Mouse (Mus musculus) C2C12 (cell line): ENCODE measurements around the gene Gm20388. TPM values are rescaled to one million over a fixed set of nuclear protein-coding genes. Genes with fewer than 3 reads are reported as not detected.

Experiments
- H3K27me3 ChIP-seq: one replicate; pipeline ENCODE4 v1.6.1; 2011; ENCODE audit not compliant: control insufficient read depth, insufficient read depth, insufficient read length
- H3K36me3 ChIP-seq: one replicate; pipeline ENCODE4 v1.6.1; 2011; ENCODE audit not compliant: control insufficient read depth, insufficient read depth
- H3K4me3 ChIP-seq: one replicate; pipeline ENCODE4 v1.5.1; 2011; ENCODE audit warnings: mild to moderate bottlenecking, control low read depth; ENCODE audit not compliant: poor library complexity, insufficient read depth, severe bottlenecking
- H3K79me2 ChIP-seq: one replicate; pipeline ENCODE4 v1.6.1; 2011; ENCODE audit not compliant: control insufficient read depth, insufficient read depth
- H3K79me3 ChIP-seq: one replicate; pipeline ENCODE4 v1.6.1; 2011; ENCODE audit warnings: low read depth, control low read depth
- H3ac ChIP-seq: one replicate; pipeline ENCODE3; 2011; ENCODE audit warnings: low read depth; ENCODE audit not compliant: control insufficient read depth, insufficient read length
- CEBPB ChIP-seq: IDR thresholded peaks from one replicate; pipeline ENCODE4 v1.6.1; 2011; ENCODE audit warnings: low read depth, mild to moderate bottlenecking, control low read depth, moderate library complexity
- CTCF ChIP-seq: IDR thresholded peaks from one replicate; pipeline ENCODE4 v1.5.1; 2011; ENCODE audit not compliant: control insufficient read depth, insufficient read depth, insufficient read length
- FOSL1 ChIP-seq: IDR thresholded peaks from one replicate; pipeline ENCODE4 v1.8.0; 2011; ENCODE audit warnings: mild to moderate bottlenecking, low read length; ENCODE audit not compliant: poor library complexity, insufficient read depth, severe bottlenecking
- MAX ChIP-seq: IDR thresholded peaks from one replicate; pipeline ENCODE4 v1.6.1; 2011; ENCODE audit warnings: mild to moderate bottlenecking, control low read depth
- MYOD1 ChIP-seq: IDR thresholded peaks from one replicate; pipeline ENCODE4 v1.6.1; 2011; ENCODE audit warnings: low read depth; ENCODE audit not compliant: control insufficient read depth, insufficient read length
- MYOG ChIP-seq: IDR thresholded peaks from one replicate; pipeline ENCODE4 v1.6.1; 2011; ENCODE audit not compliant: control insufficient read depth, insufficient read length; ENCODE audit errors: extremely low read depth
- USF1 ChIP-seq: IDR thresholded peaks from one replicate; pipeline ENCODE4 v1.6.1; 2011; ENCODE audit warnings: low read depth, mild to moderate bottlenecking, control low read depth, moderate library complexity
- polyA plus RNA-seq: library from polyadenylated mRNA; unstranded; fragments of >200 nt; fragmentation: generic; extraction: Trizol; gene quantifications from one replicate; pipeline ENCODE4 v1.2.1, GENCODE M21; 2012; ENCODE audit warnings: missing spikeins

Gene Gm20388
- polyA plus RNA-seq, 1 experiment, result 15.0 TPM

- no peak overlapping the region for H3ac ChIP-seq
- no peaks in the 10 kb centered on the region for H3K79me3 ChIP-seq
- H3K4me3 ChIP-seq, result no peak overlapping the region
- no peaks in the 10 kb centered on the region for H3K27me3 ChIP-seq
- no peaks in the 10 kb centered on the region for H3K79me2 ChIP-seq
- no peak for TF ChIP-seq FOSL1
- no peak for TF ChIP-seq CEBPB
- TF ChIP-seq MYOD1, result no peak
- no peak for TF ChIP-seq MAX
- no peak for TF ChIP-seq MYOG
- no peaks in the 10 kb centered on the region for H3K36me3 ChIP-seq
These were observed 3884.1 kb downstream of the Gm20388 start for GRCm38 (mm10) chr8:123794766-123795165.

GRCm38 (mm10) chr8:123796758-123797157, 3886.1 kb downstream of the Gm20388 start:
- no peaks in the 10 kb centered on the region for H3K79me2 ChIP-seq
- no peak overlapping the region for H3ac ChIP-seq
- no peaks in the 10 kb centered on the region for H3K27me3 ChIP-seq
- TF ChIP-seq CEBPB (no peak), CTCF (no peak), MYOG (no peak), FOSL1 (no peak), MYOD1 (no peak), MAX (no peak), USF1 (no peak)
- H3K36me3 ChIP-seq, result no peaks in the 10 kb centered on the region
- H3K4me3 ChIP-seq, result no peak overlapping the region
- no peaks in the 10 kb centered on the region for H3K79me3 ChIP-seq

DNA sequence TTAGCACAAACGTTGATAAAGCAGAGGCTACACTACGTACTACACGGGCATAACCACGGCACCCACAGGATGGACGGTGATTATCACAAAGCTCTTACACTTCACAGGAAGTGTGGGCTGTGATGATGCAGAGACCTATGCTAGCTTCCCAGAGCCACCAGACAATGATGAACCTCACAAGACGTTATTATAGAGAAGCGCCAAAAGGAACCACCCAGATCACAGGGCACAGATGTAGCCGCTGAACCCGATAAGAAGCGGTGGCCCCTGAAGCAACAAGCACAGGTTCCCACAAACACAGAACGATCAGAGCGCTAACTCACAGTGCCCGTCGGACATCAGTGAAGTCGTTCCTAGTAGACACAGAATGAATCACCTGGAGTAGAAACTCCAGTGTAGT, 3887.3 kb downstream of the Gm20388 start:
- Histone ChIP-seq H3K4me3 (no peak overlapping the region), H3ac (no peak overlapping the region), H3K36me3 (no peaks in the 10 kb centered on the region), H3K27me3 (no peaks in the 10 kb centered on the region), H3K79me3 (no peaks in the 10 kb centered on the region), H3K79me2 (no peaks in the 10 kb centered on the region)
- TF ChIP-seq USF1 (no peak), FOSL1 (no peak), CTCF (no peak), MAX (no peak), MYOG (no peak), MYOD1 (no peak), CEBPB (no peak)

DNA sequence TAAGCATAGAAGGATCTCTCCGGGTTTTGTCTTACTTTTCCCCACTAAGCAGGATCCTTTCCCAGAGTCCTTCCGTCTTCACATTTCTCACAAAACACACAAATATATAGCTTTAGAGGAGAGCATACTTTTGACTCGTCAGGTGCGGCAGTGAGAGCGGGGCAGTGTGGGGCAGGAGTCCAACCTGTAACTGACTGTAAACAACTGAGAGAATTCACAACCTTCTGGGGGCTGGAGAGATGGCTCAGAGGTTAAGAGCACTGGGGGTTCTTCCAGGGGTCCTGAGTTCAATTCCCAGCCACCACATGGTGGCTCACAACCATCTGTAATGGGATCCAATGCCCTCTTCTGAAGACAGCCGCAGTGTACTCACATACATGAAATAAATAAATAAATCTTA, 3888.8 kb downstream of the Gm20388 start:
- Histone ChIP-seq H3K4me3 (no peak overlapping the region), H3K79me3 (no peaks in the 10 kb centered on the region), H3K36me3 (no peaks in the 10 kb centered on the region), H3K27me3 (no peaks in the 10 kb centered on the region), H3K79me2 (no peaks in the 10 kb centered on the region), H3ac (no peak overlapping the region)
- TF ChIP-seq MYOD1, result no peak
- no peak for TF ChIP-seq CTCF
- TF ChIP-seq MYOG, result no peak
- TF ChIP-seq MAX, result no peak
- no peak for TF ChIP-seq CEBPB
- TF ChIP-seq USF1, result no peak
- TF ChIP-seq FOSL1, result no peak

DNA sequence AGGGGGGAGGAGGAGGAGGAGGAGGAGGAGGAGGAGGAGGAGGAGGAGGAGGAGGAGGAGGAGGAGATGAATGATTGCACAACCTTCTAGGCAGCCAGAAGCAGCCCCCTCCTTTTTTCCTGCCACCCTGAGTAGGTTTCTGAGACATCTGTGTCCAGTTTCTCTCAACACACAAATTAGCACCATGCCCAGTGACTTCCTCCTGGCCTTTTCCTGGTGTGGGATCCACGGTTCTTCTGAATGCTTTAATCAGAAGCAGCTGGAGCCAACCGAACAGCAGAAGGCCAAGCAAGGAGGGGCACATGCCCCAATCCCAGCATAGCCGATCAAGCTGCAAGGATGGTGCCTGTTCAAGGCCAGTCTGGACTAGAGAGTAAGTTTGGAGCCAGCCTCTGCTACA, 3889.2 kb downstream of the Gm20388 start:
- Histone ChIP-seq H3K79me2 (no peaks in the 10 kb centered on the region), H3K4me3 (no peak overlapping the region), H3ac (no peak overlapping the region), H3K36me3 (no peaks in the 10 kb centered on the region), H3K27me3 (no peaks in the 10 kb centered on the region), H3K79me3 (no peaks in the 10 kb centered on the region)
- TF ChIP-seq CEBPB (no peak), USF1 (no peak), MYOD1 (no peak)

GRCm38 (mm10) chr8:123800867-123801266, 3890.2 kb downstream of the Gm20388 start:
- Histone ChIP-seq H3K4me3 (no peak overlapping the region), H3K79me2 (peaks cover under 1% of the 10 kb centered on the region), H3K79me3 (no peaks in the 10 kb centered on the region), H3K27me3 (no peaks in the 10 kb centered on the region), H3K36me3 (no peaks in the 10 kb centered on the region), H3ac (no peak overlapping the region)
- TF ChIP-seq CTCF (no peak), MYOD1 (no peak), MYOG (no peak)
